Mouse (Mus musculus): Measurements from ENCODE around the gene Iqcn. TPM values are rescaled to one million over a fixed set of nuclear protein-coding genes. Genes with fewer than 3 reads are reported as not detected.
A peak's percentile ranks its signal among the peaks of the same experiment; 100 is the strongest.

Iqcn gene
- 0.06 TPM in 1 of 2 replicates, not detected in the other for polyA plus RNA-seq (2015; fragmentation: Nextera tagmentation; extraction: Ambion mirVana)

GRCm38 (mm10) chr8:70703287-70703686 lies at the start of gene Iqcn:
TSS of gene Iqcn (plus strand) at chr8:70703457.
- Histone ChIP-seq H3K27me3 (ENCODE audit: control insufficient read depth, insufficient read depth, low read depth, low read length) (no peaks in the 10 kb centered on the region), H3K4me1 (ENCODE audit: control insufficient read depth, insufficient read depth, low read length) (peaks cover 19% of the 10 kb centered on the region), H3K9ac (ENCODE audit: low read depth, low read length) (no peak within 1 kb of the TSS), H3K27ac (ENCODE audit: low read length) (no peak within 1 kb of the TSS), H3K4me2 (ENCODE audit: low read length) (peak within 1 kb of the TSS; percentile 82), H3K9me3 (replicated peaks; ENCODE audit: control insufficient read depth, low read length, poor library complexity, severe bottlenecking) (no peaks in the 10 kb centered on the region), H3K36me3 (ENCODE audit: control insufficient read depth, insufficient read depth, low read length) (0 out of 2 replicates have a peak, but pooled peaks cover 3% of the 10 kb centered on the region), H3K4me3 (ENCODE audit: low read depth, low read length) (peak within 1 kb of the TSS; percentile 4; the same call in 1 of the 2 replicates)
- no peak for ATAC-seq
- WGBS: 97% methylated on average over 3 of the region's 3 CpGs

- Histone ChIP-seq H3K27me3 (ENCODE audit: control insufficient read depth, insufficient read depth, low read depth, low read length) (no peaks in the 10 kb centered on the region), H3K4me3 (ENCODE audit: low read depth, low read length) (no peak overlapping the region), H3K9ac (ENCODE audit: low read depth, low read length) (no peak overlapping the region), H3K4me1 (ENCODE audit: control insufficient read depth, insufficient read depth, low read length) (peaks cover 16% of the 10 kb centered on the region), H3K36me3 (ENCODE audit: control insufficient read depth, insufficient read depth, low read length) (peaks cover 13% of the 10 kb centered on the region), H3K9me3 (replicated peaks; ENCODE audit: control insufficient read depth, low read length, poor library complexity, severe bottlenecking) (no peaks in the 10 kb centered on the region), H3K4me2 (ENCODE audit: low read length) (no peak overlapping the region), H3K27ac (ENCODE audit: low read length) (no peak overlapping the region)
- ATAC-seq: no peak
- 82% methylated on average over 1 of the region's 1 CpGs for WGBS
Observed at GRCm38 (mm10) chr8:70654121-70654520, 49.1 kb upstream of the Iqcn start.

- WGBS: 15% methylated on average over 2 of the region's 2 CpGs
- no peaks in the 10 kb centered on the region for H3K9me3 ChIP-seq (replicated peaks; ENCODE audit: control insufficient read depth, low read length, poor library complexity, severe bottlenecking)
- H3K9ac ChIP-seq (ENCODE audit: low read depth, low read length): no peak overlapping the region
- no peak overlapping the region for H3K4me3 ChIP-seq (ENCODE audit: low read depth, low read length)
- peak overlapping the region; percentile 63 for H3K27ac ChIP-seq (ENCODE audit: low read length)
- H3K4me2 ChIP-seq (ENCODE audit: low read length): no peak overlapping the region
- no peak for ATAC-seq
- peaks cover 17% of the 10 kb centered on the region for H3K4me1 ChIP-seq (ENCODE audit: control insufficient read depth, insufficient read depth, low read length)
- H3K36me3 ChIP-seq (ENCODE audit: control insufficient read depth, insufficient read depth, low read length): peaks cover 6% of the 10 kb centered on the region
- no peaks in the 10 kb centered on the region for H3K27me3 ChIP-seq (ENCODE audit: control insufficient read depth, insufficient read depth, low read depth, low read length)
Observed at GRCm38 (mm10) chr8:70655469-70655868, 47.8 kb upstream of the Iqcn start.

- no peak for ATAC-seq
- no peak overlapping the region for H3K4me3 ChIP-seq (ENCODE audit: low read depth, low read length)
- no peak overlapping the region for H3K9ac ChIP-seq (ENCODE audit: low read depth, low read length)
- no peak overlapping the region for H3K4me2 ChIP-seq (ENCODE audit: low read length)
- no peaks in the 10 kb centered on the region for H3K9me3 ChIP-seq (replicated peaks; ENCODE audit: control insufficient read depth, low read length, poor library complexity, severe bottlenecking)
- H3K27me3 ChIP-seq (ENCODE audit: control insufficient read depth, insufficient read depth, low read depth, low read length): no peaks in the 10 kb centered on the region
- WGBS: 16% methylated on average over 13 of the region's 13 CpGs
- peaks cover 17% of the 10 kb centered on the region for H3K4me1 ChIP-seq (ENCODE audit: control insufficient read depth, insufficient read depth, low read length)
- peaks cover 3% of the 10 kb centered on the region; the same call in 1 of the 2 replicates for H3K36me3 ChIP-seq (ENCODE audit: control insufficient read depth, insufficient read depth, low read length)
- H3K27ac ChIP-seq (ENCODE audit: low read length): peak overlapping the region; percentile 63
Observed at GRCm38 (mm10) chr8:70656193-70656790, 47.0 kb upstream of the Iqcn start.

GRCm38 (mm10) chr8:70657214-70657613 lies 46.0 kb upstream of the Iqcn start:
- no peak for ATAC-seq
- H3K4me3 ChIP-seq (ENCODE audit: low read depth, low read length): no peak overlapping the region

GRCm38 (mm10) chr8:70657739-70658138 lies 45.5 kb upstream of the Iqcn start:
- Histone ChIP-seq H3K9me3 (replicated peaks; ENCODE audit: control insufficient read depth, low read length, poor library complexity, severe bottlenecking) (no peaks in the 10 kb centered on the region), H3K27ac (ENCODE audit: low read length) (0 out of 2 replicates have a peak overlapping the region, but pooled peaks have one; percentile 5), H3K36me3 (ENCODE audit: control insufficient read depth, insufficient read depth, low read length) (0 out of 2 replicates have a peak, but pooled peaks cover 3% of the 10 kb centered on the region), H3K4me3 (ENCODE audit: low read depth, low read length) (0 out of 2 replicates have a peak overlapping the region, but pooled peaks have one; percentile 4), H3K9ac (ENCODE audit: low read depth, low read length) (0 out of 2 replicates have a peak overlapping the region, but pooled peaks have one; percentile 18), H3K4me2 (ENCODE audit: low read length) (peak overlapping the region; percentile 97; the same call in 1 of the 2 replicates), H3K4me1 (ENCODE audit: control insufficient read depth, insufficient read depth, low read length) (peaks cover 17% of the 10 kb centered on the region), H3K27me3 (ENCODE audit: control insufficient read depth, insufficient read depth, low read depth, low read length) (no peaks in the 10 kb centered on the region)
- WGBS: 67% methylated on average over 2 of the region's 2 CpGs
- ATAC-seq: no peak

More at GRCm38 (mm10) chr8:70657214-70657613, 46.0 kb upstream of the Iqcn start:
- Histone ChIP-seq H3K4me2 (ENCODE audit: low read length) (no peak overlapping the region; the same call in 1 of the 2 replicates), H3K27ac (ENCODE audit: low read length) (0 out of 2 replicates have a peak overlapping the region, but pooled peaks have one; percentile 5), H3K27me3 (ENCODE audit: control insufficient read depth, insufficient read depth, low read depth, low read length) (no peaks in the 10 kb centered on the region), H3K4me1 (ENCODE audit: control insufficient read depth, insufficient read depth, low read length) (peaks cover 17% of the 10 kb centered on the region), H3K36me3 (ENCODE audit: control insufficient read depth, insufficient read depth, low read length) (0 out of 2 replicates have a peak, but pooled peaks cover 3% of the 10 kb centered on the region), H3K9me3 (replicated peaks; ENCODE audit: control insufficient read depth, low read length, poor library complexity, severe bottlenecking) (no peaks in the 10 kb centered on the region), H3K9ac (ENCODE audit: low read depth, low read length) (no peak overlapping the region)
- WGBS: 97% methylated on average over 3 of the region's 3 CpGs

- H3K4me2 ChIP-seq (ENCODE audit: low read length): peak overlapping the region; percentile 97
- H3K9ac ChIP-seq (ENCODE audit: low read depth, low read length): peak overlapping the region; percentile 86
- H3K27ac ChIP-seq (ENCODE audit: low read length): peak overlapping the region; percentile 48
- peak overlapping the region; percentile 79 for H3K4me3 ChIP-seq (ENCODE audit: low read depth, low read length)
- 0 out of 2 replicates have a peak, but pooled peaks cover 3% of the 10 kb centered on the region for H3K36me3 ChIP-seq (ENCODE audit: control insufficient read depth, insufficient read depth, low read length)
- under 1% methylated on average over 31 of the region's 31 CpGs for WGBS
- peaks cover 17% of the 10 kb centered on the region for H3K4me1 ChIP-seq (ENCODE audit: control insufficient read depth, insufficient read depth, low read length)
- no peaks in the 10 kb centered on the region for H3K27me3 ChIP-seq (ENCODE audit: control insufficient read depth, insufficient read depth, low read depth, low read length)
- ATAC-seq: no peak; the same call in none of the 2 replicates
- H3K9me3 ChIP-seq (replicated peaks; ENCODE audit: control insufficient read depth, low read length, poor library complexity, severe bottlenecking): no peaks in the 10 kb centered on the region
Observed at GRCm38 (mm10) chr8:70658897-70659603, 44.2 kb upstream of the Iqcn start.

- ATAC-seq: peak; percentile 88
- H3K4me1 ChIP-seq (ENCODE audit: control insufficient read depth, insufficient read depth, low read length): peaks cover 17% of the 10 kb centered on the region
- peak overlapping the region; percentile 48; the same call in 1 of the 2 replicates for H3K27ac ChIP-seq (ENCODE audit: low read length)
- 0 out of 2 replicates have a peak, but pooled peaks cover 3% of the 10 kb centered on the region for H3K36me3 ChIP-seq (ENCODE audit: control insufficient read depth, insufficient read depth, low read length)
- H3K4me3 ChIP-seq (ENCODE audit: low read depth, low read length): peak overlapping the region; percentile 79
- H3K9me3 ChIP-seq (replicated peaks; ENCODE audit: control insufficient read depth, low read length, poor library complexity, severe bottlenecking): no peaks in the 10 kb centered on the region
- H3K9ac ChIP-seq (ENCODE audit: low read depth, low read length): peak overlapping the region; percentile 86
- 0% methylated on average over 28 of the region's 44 CpGs for WGBS
- H3K27me3 ChIP-seq (ENCODE audit: control insufficient read depth, insufficient read depth, low read depth, low read length): no peaks in the 10 kb centered on the region
- peak overlapping the region; percentile 97 for H3K4me2 ChIP-seq (ENCODE audit: low read length)
Observed at GRCm38 (mm10) chr8:70659604-70660272, 43.5 kb upstream of the Iqcn start.

Measured in midbrain, embryonic 16.5 days (tissue).